Mouse (Mus musculus) midbrain, embryonic 13.5 days (tissue): Measurements from ENCODE around the gene Stap2. TPM values are rescaled to one million over a fixed set of nuclear protein-coding genes. Genes with fewer than 3 reads are reported as not detected.

ENCODE experiments used
- ATAC-seq: fragments of 200-750 bp; cut with Nextera tagmentation; 2 replicates; pipeline ENCODE4 v1.8.0; 2017; ENCODE audit warnings: mild to moderate bottlenecking, moderate TSS enrichment, moderate library complexity
- H3K27ac ChIP-seq: fragments of 300-500 bp; sonication (generic); 2 replicates; pipeline ENCODE4 v1.5.1; 2015; ENCODE audit warnings: inconsistent platforms, mild to moderate bottlenecking, moderate library complexity
- H3K27me3 ChIP-seq: fragments of 300-500 bp; sonication (generic); 2 replicates; pipeline ENCODE4 v1.6.1; 2015; ENCODE audit warnings: mild to moderate bottlenecking, inconsistent platforms
- H3K36me3 ChIP-seq: fragments of 300-500 bp; sonication (generic); 2 replicates; pipeline ENCODE4 v1.6.1; 2015; ENCODE audit warnings: mild to moderate bottlenecking, inconsistent platforms
- H3K4me1 ChIP-seq: fragments of 300-500 bp; sonication (generic); replicated peaks from 2 replicates; pipeline ENCODE4 v1.6.1; 2015; ENCODE audit warnings: inconsistent platforms
- H3K4me2 ChIP-seq: fragments of 300-500 bp; sonication (generic); replicated peaks from 2 replicates; pipeline ENCODE4 v1.6.1; 2015; ENCODE audit warnings: moderate library complexity, mild to moderate bottlenecking, inconsistent platforms
- H3K4me3 ChIP-seq: fragments of 300-500 bp; sonication (generic); replicated peaks from 2 replicates; pipeline ENCODE4 v1.5.1; 2015; ENCODE audit warnings: mild to moderate bottlenecking, inconsistent platforms
- H3K9ac ChIP-seq: fragments of 300-500 bp; sonication (generic); replicated peaks from 2 replicates; pipeline ENCODE4 v1.6.1; 2015; ENCODE audit warnings: mild to moderate bottlenecking, inconsistent platforms
- H3K9me3 ChIP-seq: fragments of 300-500 bp; sonication (generic); 2 replicates; pipeline ENCODE4 v1.6.1; 2016; ENCODE audit warnings: mild to moderate bottlenecking, inconsistent platforms
- WGBS: fragments of 180-500 bp; shearing (Covaris S2); methylation state at CpG from one replicate; pipeline ENCODE4 v1.1.7; 2015; 5-methylcytosine and 5-hydroxymethylcytosine counted together
- polyA plus RNA-seq: library from polyadenylated mRNA; unstranded; fragments of >200 nt; fragmentation: Nextera tagmentation; extraction: Ambion mirVana; gene quantifications from 2 replicates; pipeline ENCODE4 v1.2.1, GENCODE M21; 2015

Stap2 gene
- polyA plus RNA-seq, 1 experiment from 2014 or later: 4.6 TPM

DNA sequence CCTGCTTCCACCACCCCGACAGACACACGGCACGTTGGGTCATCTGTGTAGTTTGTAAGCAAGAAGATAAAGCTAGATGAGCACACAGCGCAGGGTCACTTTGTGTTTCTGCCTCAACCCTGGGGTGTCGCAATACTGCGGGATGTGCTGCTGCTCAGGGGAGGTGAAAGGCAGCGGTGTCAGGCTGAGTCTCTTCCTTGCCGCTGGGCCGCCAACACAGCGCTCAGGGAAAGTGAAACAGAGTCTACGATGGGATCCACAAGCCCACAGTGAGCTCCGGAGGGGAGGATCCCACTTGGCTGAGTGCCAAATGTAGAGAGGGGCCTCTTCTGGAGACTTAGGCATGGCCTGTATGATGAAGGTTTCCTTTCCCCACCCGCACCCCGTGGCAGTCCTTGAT, 42.2 kb downstream of the Stap2 start:
- H3K4me2 ChIP-seq: no peak overlapping the region
- H3K4me1 ChIP-seq: peaks cover 22% of the 10 kb centered on the region
- 87% methylated on average over 14 of the region's 14 CpGs for WGBS
- H3K36me3 ChIP-seq: peaks cover 61% of the 10 kb centered on the region
- no peak overlapping the region for H3K27ac ChIP-seq
- H3K4me3 ChIP-seq: no peak overlapping the region
- H3K9ac ChIP-seq: no peak overlapping the region
- no peaks in the 10 kb centered on the region for H3K27me3 ChIP-seq
- ATAC-seq: no peak
- H3K9me3 ChIP-seq: no peaks in the 10 kb centered on the region

DNA sequence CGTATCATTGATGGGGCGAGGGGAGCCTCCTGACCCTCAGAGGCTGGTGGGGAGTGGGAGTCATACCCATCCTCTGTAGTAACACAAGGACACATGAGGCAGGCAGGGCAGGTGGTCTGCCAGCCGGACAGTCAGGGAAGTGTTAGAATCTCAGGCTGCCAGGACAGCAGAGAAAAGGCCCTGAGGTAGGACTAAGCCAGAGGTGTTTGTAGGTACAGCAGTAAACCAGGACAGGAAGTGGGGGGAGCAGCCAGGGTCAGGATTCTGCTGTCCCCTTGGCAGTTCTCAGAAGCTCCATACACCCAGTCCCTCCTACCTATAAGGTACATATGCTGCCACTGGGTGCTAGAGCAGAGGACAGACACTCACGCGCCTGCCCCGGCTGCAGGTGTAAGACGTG, 43.8 kb downstream of the Stap2 start:
- peaks cover 25% of the 10 kb centered on the region for H3K4me1 ChIP-seq
- no peaks in the 10 kb centered on the region for H3K27me3 ChIP-seq
- no peak for ATAC-seq
- H3K9me3 ChIP-seq: no peaks in the 10 kb centered on the region
- no peak overlapping the region for H3K4me2 ChIP-seq
- H3K9ac ChIP-seq: no peak overlapping the region
- WGBS: 94% methylated on average over 7 of the region's 7 CpGs
- H3K4me3 ChIP-seq: no peak overlapping the region
- peaks cover 48% of the 10 kb centered on the region for H3K36me3 ChIP-seq
- H3K27ac ChIP-seq: no peak overlapping the region

DNA sequence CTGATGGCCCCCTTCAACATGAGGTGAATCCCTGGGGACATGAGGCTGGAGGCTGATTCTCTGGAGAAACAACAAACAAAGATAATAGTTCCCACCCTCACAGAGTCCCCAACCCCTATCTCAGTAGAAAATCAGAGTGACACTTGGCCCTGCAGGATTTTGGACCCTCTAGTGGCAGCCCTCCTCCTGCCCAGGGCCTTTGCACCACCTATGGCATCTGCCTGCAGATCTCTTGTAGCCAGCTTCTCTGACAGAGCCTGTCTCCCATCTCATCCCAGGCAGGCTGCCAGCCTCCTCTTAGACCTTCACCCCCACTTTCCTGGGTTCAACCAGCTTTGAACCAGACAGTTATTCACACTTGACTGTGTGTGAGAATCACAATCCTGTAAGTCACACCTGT, 44.6 kb downstream of the Stap2 start:
- Histone ChIP-seq H3K9me3 (no peaks in the 10 kb centered on the region), H3K9ac (no peak overlapping the region), H3K4me2 (no peak overlapping the region), H3K4me3 (no peak overlapping the region), H3K27me3 (no peaks in the 10 kb centered on the region), H3K4me1 (peaks cover 34% of the 10 kb centered on the region), H3K27ac (no peak overlapping the region), H3K36me3 (peaks cover 41% of the 10 kb centered on the region)
- no peak for ATAC-seq

DNA sequence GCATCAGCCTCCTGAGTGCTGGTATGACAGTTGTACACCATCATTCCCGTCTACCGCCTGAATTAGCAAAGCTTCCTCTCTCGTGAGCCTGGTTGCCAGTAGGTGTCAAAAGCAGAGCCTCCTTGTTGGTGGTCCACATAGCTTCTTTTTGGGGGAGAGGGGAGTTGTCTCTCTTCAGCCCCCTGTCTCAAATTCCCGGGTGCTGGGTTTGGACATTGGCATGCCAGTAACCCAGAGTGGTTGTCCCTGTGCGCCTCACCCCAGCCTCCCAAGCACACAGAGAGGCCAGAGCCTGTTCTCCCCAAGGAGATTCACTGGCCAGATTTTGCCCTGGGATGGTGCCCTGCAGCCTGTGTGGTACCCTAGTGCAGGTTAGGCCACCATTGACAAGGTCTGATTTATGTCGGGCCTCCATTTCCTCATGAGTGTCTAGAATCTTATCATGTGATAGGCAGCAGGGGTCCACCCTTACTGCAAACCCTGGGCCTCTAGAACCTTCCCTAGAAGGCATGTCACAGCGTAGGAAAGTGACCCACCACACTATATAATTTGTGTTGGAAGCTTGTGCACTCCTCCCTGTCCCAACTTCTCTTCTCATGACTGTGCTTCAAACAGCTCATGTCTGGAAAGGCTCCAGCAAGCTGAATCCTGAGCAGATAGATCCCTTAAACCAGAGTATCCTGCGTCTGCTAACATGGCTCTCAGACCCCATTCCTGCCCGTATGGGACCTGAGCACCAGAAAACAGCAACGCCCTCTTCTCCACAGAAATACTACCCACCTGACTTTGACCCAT, 45.2 kb downstream of the Stap2 start:
- H3K4me1 ChIP-seq: peaks cover 37% of the 10 kb centered on the region
- H3K4me3 ChIP-seq: peak overlapping the region; percentile 56
- no peaks in the 10 kb centered on the region for H3K9me3 ChIP-seq
- 77% methylated on average over 10 of the region's 10 CpGs for WGBS
- H3K36me3 ChIP-seq: peaks cover 35% of the 10 kb centered on the region
- peak overlapping the region; percentile 58 for H3K4me2 ChIP-seq
- peak overlapping the region; percentile 59 for H3K9ac ChIP-seq
- no peak for ATAC-seq
- peaks cover 3% of the 10 kb centered on the region; the same call in 1 of the 2 replicates for H3K27me3 ChIP-seq
- H3K27ac ChIP-seq: peak overlapping the region; percentile 92

DNA sequence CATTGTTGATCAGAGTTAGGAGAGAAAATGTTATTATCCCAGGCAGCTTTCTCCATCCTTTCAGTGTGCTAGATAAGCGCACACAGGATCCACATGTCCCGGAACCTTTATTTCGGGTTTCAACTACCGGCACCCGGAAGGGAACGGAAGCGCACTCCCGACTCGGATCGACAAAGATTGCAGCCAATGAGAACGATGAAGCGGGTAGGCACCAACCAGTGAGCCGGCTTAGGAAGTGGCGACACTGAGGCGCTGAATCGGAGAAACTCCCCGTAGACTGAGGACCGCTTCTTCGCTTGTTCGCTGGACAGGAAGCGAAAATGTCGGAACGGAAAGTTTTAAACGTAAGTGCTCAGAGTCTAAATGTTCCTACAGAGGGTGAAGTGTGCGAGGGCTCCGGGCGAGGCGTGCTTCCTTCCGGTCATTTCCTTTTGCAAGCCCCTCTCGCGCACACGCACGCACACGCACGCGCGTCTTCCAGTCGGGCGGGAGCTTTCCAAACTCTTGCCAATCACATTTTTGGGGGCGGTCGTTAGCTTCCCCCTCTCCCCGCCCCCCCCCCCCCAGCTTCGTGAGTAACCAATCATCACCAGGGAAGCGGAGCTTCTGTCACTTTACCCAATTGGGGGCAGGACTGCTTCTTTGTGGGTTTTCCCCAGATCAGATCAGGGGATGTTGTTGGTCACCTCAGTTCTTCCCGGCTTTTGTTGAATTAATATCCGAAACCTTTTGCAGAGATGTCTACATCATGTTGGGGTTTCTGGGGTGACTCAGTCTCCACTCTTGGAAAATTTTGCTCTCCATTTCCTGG, 46.3 kb downstream of the Stap2 start, which contains the start of gene Yju2:
Gene Yju2, plus strand, starts transcription at position 182 of the 811 bp plus-strand sequence.
- Histone ChIP-seq H3K4me1 (peaks cover 37% of the 10 kb centered on the region), H3K27me3 (peaks cover 13% of the 10 kb centered on the region), H3K4me3 (peak within 1 kb of the TSS; percentile 56), H3K9ac (peak within 1 kb of the TSS; percentile 62), H3K4me2 (peak within 1 kb of the TSS; percentile 58), H3K9me3 (no peaks in the 10 kb centered on the region), H3K36me3 (peaks cover 25% of the 10 kb centered on the region), H3K27ac (peak within 1 kb of the TSS; percentile 92)
- peak; percentile 90 for ATAC-seq
- under 1% methylated on average over 46 of the region's 46 CpGs for WGBS

DNA sequence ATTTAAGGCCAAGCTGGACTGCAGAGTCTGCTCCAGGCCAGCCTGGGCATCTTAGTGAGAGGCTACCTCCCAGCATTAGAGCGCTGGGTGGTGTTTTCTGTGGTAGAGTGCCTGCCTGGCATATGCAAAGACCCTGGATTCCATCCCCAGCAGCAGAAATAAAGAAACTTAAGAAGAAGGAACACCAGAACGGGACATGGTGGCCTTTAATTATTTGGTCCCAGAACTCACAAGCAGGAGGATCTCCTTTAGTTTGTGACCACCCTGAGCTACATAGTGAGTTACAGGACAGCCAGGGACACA, 46.8 kb downstream of the Stap2 start:
- WGBS: 34% methylated on average over 2 of the region's 2 CpGs

DNA sequence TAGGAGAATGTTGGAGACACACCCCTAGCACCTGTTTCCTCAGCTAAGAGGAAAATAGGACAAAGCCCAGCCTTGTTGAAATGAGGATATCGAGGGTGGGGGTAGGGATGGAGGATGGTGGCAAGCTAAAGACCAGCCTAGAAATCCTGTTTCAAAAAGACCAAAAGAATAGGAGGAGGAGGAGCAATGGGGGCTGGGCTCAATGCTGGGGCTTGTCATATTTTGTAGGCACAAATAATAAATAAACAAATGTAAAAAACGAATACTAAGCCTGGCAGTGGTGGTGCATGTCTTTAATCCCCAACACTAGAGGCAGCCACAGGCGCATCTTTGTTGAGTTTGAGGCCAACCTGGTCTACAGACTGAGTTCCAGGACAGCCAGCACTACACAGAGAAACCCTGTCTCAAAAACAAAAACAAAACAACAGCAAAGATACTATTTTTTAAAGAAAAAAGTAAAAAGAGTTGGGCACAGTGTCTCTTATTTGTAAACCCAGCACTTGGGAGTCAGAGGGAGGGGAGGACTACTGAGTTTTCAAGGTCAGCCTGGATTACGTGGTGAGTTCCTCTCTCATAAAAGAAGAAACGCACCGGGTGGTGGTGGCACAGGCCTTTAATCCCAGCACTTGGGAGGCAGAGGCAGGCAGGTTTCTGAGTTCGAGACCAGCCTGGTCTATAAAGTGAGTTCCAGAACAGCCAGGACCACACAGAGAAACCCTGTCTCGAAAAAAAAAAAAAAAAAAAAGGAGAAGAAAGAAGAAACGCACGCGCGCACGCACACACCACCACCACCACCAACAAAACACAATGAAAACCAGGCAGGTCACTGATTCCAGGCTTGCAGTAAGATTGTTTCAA, 47.4 kb downstream of the Stap2 start:
- Histone ChIP-seq H3K9ac (peak overlapping the region; percentile 49), H3K36me3 (peaks cover 15% of the 10 kb centered on the region), H3K4me3 (peak overlapping the region; percentile 56), H3K9me3 (no peaks in the 10 kb centered on the region), H3K4me2 (peak overlapping the region; percentile 59), H3K27ac (peak overlapping the region; percentile 92), H3K4me1 (peaks cover 37% of the 10 kb centered on the region), H3K27me3 (peaks cover 14% of the 10 kb centered on the region)
- no peak for ATAC-seq
- WGBS: 76% methylated on average over 13 of the region's 13 CpGs

More for the DNA sequence above, 46.8 kb downstream of the Stap2 start:
- peaks cover 14% of the 10 kb centered on the region for H3K27me3 ChIP-seq
- H3K4me2 ChIP-seq: peak overlapping the region; percentile 58
- no peaks in the 10 kb centered on the region for H3K9me3 ChIP-seq
- peaks cover 37% of the 10 kb centered on the region for H3K4me1 ChIP-seq
- no peak for ATAC-seq
- H3K27ac ChIP-seq: peak overlapping the region; percentile 92
- peak overlapping the region; percentile 56 for H3K4me3 ChIP-seq
- peak overlapping the region; percentile 49 for H3K9ac ChIP-seq
- peaks cover 20% of the 10 kb centered on the region for H3K36me3 ChIP-seq

DNA sequence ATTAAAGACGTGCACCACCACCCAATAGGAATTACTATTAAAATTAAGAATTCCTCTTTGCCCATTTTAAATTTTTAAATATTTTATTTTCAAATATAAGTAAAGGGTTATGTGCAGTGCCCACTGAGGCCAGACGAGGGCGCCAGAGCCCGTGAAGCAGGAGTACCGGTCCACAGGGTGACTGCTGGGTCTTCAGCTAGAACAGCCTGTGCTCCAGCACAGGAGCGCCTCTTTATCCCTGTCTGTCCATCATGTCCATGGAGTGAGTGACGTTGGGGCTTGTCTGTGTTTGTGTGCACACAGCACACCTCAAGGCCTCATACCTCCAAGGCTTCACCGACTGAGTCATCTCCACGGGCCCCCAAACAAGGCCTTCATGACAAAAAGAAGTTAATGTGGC, 48.2 kb downstream of the Stap2 start:
- Histone ChIP-seq H3K9me3 (no peaks in the 10 kb centered on the region), H3K4me3 (0 out of 2 replicates have a peak overlapping the region, but pooled peaks have one; percentile 48), H3K4me2 (peak overlapping the region; percentile 59), H3K36me3 (peaks cover 10% of the 10 kb centered on the region), H3K27me3 (peaks cover 19% of the 10 kb centered on the region), H3K4me1 (peaks cover 37% of the 10 kb centered on the region), H3K9ac (no peak overlapping the region), H3K27ac (peak overlapping the region; percentile 57; the same call in 1 of the 2 replicates)
- peak; percentile 59 for ATAC-seq
- 13% methylated on average over 9 of the region's 9 CpGs for WGBS

DNA sequence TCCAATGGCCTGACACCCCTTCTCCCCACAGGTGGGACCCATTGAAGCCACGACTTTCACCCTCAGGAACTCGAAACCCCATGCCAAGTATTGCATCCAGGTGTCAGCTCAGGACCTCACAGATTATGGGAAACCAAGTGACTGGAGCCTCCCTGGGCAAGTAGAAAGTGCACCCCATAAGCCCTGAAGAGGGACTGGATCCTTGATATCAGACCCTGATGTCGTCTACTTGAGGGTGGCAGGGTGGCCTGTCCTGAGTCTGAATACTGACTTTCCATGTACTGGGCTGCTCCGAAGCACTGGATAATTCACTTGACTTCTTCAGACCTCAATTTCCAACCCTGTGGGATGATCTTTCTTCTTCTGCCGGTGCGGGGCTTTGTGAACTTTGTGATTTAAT, 48.8 kb downstream of the Stap2 start:
- ATAC-seq: no peak
- peak overlapping the region; percentile 59 for H3K4me2 ChIP-seq
- H3K9me3 ChIP-seq: no peaks in the 10 kb centered on the region
- peaks cover 19% of the 10 kb centered on the region for H3K27me3 ChIP-seq
- H3K36me3 ChIP-seq: peaks cover 5% of the 10 kb centered on the region
- peaks cover 37% of the 10 kb centered on the region for H3K4me1 ChIP-seq
- 34% methylated on average over 6 of the region's 6 CpGs for WGBS
- peak overlapping the region; percentile 67 for H3K9ac ChIP-seq
- peak overlapping the region; percentile 57 for H3K27ac ChIP-seq
- H3K4me3 ChIP-seq: peak overlapping the region; percentile 48

DNA sequence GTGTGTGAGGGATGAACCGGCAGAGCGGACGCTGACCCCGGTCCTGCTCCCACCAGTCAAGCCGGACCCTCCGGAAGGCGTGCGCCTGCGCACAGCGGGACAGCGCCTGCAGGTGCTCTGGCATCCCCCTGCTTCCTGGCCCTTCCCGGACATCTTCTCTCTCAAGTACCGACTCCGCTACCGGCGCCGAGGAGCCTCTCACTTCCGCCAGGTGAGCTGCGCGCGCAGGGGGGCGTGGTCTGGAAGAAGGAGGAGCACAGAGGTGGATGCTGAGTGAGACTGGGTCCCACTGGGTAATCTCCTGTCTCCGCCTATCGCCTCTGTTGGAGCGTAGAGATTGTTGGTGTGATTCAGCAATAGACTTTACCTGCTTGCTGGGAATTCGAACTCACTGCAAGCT, 49.3 kb downstream of the Stap2 start:
- Histone ChIP-seq H3K36me3 (0 out of 2 replicates have a peak, but pooled peaks cover under 1% of the 10 kb centered on the region), H3K4me3 (peak overlapping the region; percentile 48), H3K27me3 (peaks cover 22% of the 10 kb centered on the region), H3K27ac (peak overlapping the region; percentile 57), H3K4me2 (peak overlapping the region; percentile 59), H3K4me1 (peaks cover 37% of the 10 kb centered on the region), H3K9ac (peak overlapping the region; percentile 67), H3K9me3 (no peaks in the 10 kb centered on the region)
- ATAC-seq: peak; percentile 24
- WGBS: under 1% methylated on average over 26 of the region's 26 CpGs

DNA sequence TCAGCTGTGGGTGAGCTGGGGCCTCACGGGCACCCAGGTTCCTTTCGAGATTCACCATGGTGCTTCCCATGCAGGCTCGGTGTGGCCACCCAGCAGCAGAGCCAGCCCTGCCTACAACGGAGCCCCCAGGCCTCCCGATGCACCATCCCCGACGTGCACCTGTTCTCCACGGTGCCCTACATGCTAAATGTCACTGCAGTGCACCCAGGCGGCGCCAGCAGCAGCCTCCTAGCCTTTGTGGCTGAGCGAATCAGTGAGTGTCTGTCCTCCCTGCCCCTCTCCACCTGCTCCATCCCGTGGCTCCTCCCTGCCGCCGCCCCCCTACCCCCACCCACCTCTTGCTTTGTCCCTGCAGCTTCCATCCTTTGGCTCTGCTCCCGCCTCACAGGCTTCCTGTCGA, 51.2 kb downstream of the Stap2 start:
- H3K4me1 ChIP-seq: peaks cover 29% of the 10 kb centered on the region
- H3K27me3 ChIP-seq: peaks cover 31% of the 10 kb centered on the region

More for the DNA sequence above, 51.2 kb downstream of the Stap2 start:
- Histone ChIP-seq H3K9ac (0 out of 2 replicates have a peak overlapping the region, but pooled peaks have one; percentile 14), H3K4me2 (no peak overlapping the region), H3K9me3 (no peaks in the 10 kb centered on the region), H3K27ac (no peak overlapping the region), H3K36me3 (no peaks in the 10 kb centered on the region), H3K4me3 (no peak overlapping the region)
- 35% methylated on average over 16 of the region's 16 CpGs for WGBS
- no peak for ATAC-seq
